Mouse (Mus musculus): ENCODE results near the gene Senp7.

DNA sequence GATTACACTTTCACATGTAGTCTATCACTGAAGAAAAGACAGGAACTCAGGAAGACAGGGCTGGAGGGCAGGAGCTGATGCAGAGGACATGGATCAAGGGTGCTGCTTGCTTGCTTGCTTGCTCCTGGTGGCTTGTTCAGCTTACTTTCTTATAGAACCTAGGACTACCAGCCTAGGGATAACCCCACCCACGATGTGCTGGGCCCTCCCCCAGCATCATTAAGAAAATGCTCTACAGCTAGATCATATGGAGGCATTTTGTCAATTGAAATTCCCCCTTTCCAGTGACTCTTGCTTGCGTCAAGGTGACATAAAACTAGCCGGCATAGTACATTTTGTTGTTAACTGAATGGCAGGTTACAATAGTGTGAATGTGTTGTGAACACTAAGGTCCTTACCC lies 7.8 kb downstream of the Senp7 start:
- TF ChIP-seq CTCF (IDR thresholded peaks at IDR 0.05) (no peak), POLR2A (IDR thresholded peaks at IDR 0.05; ENCODE audit: insufficient read depth, low read depth, low read length) (no peak)
